In the genomic region with DNA sequence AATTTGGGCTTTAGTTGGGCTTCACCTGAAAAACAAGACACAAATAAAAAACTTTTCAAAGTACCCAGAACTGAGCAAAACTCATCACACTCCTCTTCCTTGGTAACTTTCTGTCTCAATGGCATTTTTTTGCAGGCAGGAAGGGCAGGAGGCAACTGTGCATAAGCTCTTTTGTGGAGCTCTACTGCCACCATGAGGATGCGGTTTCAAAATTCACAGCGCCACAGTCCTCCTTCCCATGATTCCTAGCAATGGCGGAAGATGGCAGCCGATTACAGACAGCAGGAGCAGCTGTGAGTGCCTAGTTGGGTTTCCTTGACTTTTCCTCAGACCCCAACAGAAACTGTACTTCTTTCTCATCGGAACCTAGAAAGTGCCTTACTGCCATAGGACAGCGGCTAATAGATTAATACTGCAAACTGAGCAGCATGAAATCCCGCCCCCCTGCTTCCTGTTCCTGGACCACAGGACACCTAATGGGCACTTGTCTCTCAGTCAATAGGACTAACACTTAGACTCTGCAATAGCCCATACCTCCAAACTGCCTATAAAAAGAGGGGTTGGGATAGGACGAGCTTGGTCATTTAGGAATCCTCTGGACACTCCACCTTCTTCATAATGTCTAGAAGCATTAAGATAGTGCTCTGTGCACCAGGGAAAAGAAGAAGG, we compare ENCODE assay signal across 8 mouse cellular contexts.
DNase-seq lines count a peak whose midpoint lies in the region; ATAC-seq and TF ChIP-seq lines count a peak whose summit lies in the region.

No protein-coding gene starts in this region.

- H3K4me1 ChIP-seq in liver, embryonic 14.5 days (replicated peaks; ENCODE audit: control insufficient read depth in 2 of 2, insufficient read depth in 2 of 2, low read length in 1 of 2) = no peaks in the 10 kb centered on the region

- DNase-seq in adrenal gland, postnatal 14 days = peak; percentile 67
- no peak for DNase-seq in adrenal gland, postnatal 10 days
- peak; percentile 62 for DNase-seq in right cerebral cortex, postnatal 14 days
- no peak for DNase-seq in right cerebral cortex, postnatal 25 days
- DNase-seq in heart, postnatal 4 days = peak; percentile 82
- no peak for DNase-seq in liver, embryonic 14.5 days (ENCODE audit: low read depth in 3 of 3, low spot score in 3 of 3)
- peak; percentile 72 for DNase-seq in retina, embryonic 14.5 days (ENCODE audit: low spot score)

- no peak overlapping the region for H3K9ac ChIP-seq in liver, embryonic 14.5 days (replicated peaks)

- no peaks in the 10 kb centered on the region for H3K36me3 ChIP-seq in liver, embryonic 14.5 days (replicated peaks; ENCODE audit: control insufficient read depth, insufficient read depth, low read depth)

- H3K4me3 ChIP-seq in liver, embryonic 14.5 days (ENCODE audit: insufficient read depth in 1 of 2, low read depth in 2 of 2, low read length in 2 of 2) = peak overlapping the region; percentile 25 to 45; a peak in 3 of 4 replicates

- H3K27ac ChIP-seq in liver, embryonic 14.5 days = no peak overlapping the region

- TF ChIP-seq CTCF in liver, embryonic 14.5 days (IDR thresholded peaks at IDR 0.05; ENCODE audit: low read depth) = peak; percentile 56

- no peak for TF ChIP-seq EP300 in liver, embryonic 14.5 days (IDR thresholded peaks at IDR 0.05; ENCODE audit: low read depth)

- no peak for ATAC-seq in liver, embryonic 14.5 days (ENCODE audit: insufficient read depth)
- ATAC-seq in erythroid progenitor cell, adult 5-6 weeks (replicated peaks; ENCODE audit: low FRiP score, poor library complexity, severe bottlenecking) = no peak

- H3K4me2 ChIP-seq in liver, embryonic 14.5 days (ENCODE audit: low read depth) = peak overlapping the region; percentile 22; the same call in 1 of the 2 replicates

- 66% methylated on average over 8 of the region's 8 CpGs for WGBS in liver, embryonic 14.5 days (ENCODE audit: insufficient replicate concordance)

- H3K9me3 ChIP-seq in liver, embryonic 14.5 days (ENCODE audit: control insufficient read depth, low read length) = no peaks in the 10 kb centered on the region

- H3K27me3 ChIP-seq in liver, embryonic 14.5 days (ENCODE audit: control insufficient read depth, insufficient read depth, low read length) = no peaks in the 10 kb centered on the region

Comparison
In these comparisons a context has a peak if more than half of its experiments do, and no peak if none do; other contexts are left out.
1. DNase-seq: peak in adrenal gland, postnatal 14 days (single experiment), right cerebral cortex, postnatal 14 days (single experiment), heart, postnatal 4 days (single experiment) and retina, embryonic 14.5 days (single experiment); none in adrenal gland, postnatal 10 days (single experiment), right cerebral cortex, postnatal 25 days (single experiment) and liver, embryonic 14.5 days (0 of 3).